Mouse (Mus musculus) embryo, embryonic 10.5 days (tissue): ENCODE data around the gene Polq.
"Not testable (repeated sequence)": the region's sequence is repeated elsewhere in the genome, so short reads cannot be mapped to it uniquely, and the experiment has no call there.

Experiments used
- DNase-seq: peaks from one replicate; pipeline ENCODE4 v3.0.0-alpha.2; 2015; ENCODE audit warnings: low spot score

Polq gene

DNA sequence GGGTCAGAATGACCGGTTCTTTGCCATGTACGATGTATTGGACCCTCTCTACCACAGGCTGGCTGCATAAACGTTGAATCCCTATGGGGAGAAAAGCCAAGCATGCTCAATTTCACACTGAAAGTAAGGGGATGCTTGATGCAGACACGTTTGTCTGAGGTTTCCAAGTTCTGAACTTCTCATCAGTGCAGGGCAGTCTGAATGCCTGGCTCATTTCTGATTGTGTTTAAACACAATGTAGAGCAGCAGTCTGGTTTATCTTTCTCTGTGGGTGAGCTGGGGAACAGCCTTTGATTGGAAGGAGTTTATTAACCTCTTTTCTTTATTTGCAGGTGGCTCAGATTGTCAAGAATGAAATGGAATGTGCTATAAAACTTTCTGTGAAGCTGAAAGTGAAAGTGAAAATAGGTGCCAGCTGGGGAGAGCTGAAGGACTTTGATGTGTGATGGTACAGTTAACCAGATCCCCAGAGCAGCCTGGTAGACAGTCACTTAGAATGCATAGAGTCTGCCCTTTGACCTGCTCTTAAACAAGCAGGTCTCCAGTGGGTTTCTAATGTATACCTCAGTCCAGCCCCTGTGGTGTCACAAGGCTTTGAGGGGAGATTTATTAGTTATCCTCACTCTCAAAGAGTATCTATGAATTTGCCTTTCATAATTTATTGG lies 82.7 kb downstream of the Polq start:
- DNase-seq, result peak; percentile 14

GRCm38 (mm10) chr16:37108763-37109162 lies 97.2 kb downstream of the Polq start:
- no peak for DNase-seq

DNA sequence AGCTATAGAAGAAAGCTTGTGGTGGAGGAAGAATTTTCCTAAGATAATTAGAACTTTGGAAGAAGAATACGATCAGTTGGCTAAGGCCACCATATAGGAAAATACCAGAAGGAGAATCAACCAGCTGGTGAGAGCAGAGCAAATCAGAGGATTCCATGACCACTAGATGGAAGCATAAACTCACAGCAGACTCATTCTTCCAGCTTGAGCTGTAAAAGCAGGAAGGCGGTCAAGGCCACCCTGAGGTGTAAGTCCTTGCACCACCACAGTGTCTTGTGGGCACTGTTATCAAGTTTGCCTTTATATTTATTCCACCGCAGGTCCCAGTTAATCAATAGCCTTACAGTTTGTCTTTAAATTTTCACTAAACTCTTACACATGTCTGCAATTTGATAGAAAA lies 97.7 kb downstream of the Polq start:
- peak; percentile 86 for DNase-seq

DNA sequence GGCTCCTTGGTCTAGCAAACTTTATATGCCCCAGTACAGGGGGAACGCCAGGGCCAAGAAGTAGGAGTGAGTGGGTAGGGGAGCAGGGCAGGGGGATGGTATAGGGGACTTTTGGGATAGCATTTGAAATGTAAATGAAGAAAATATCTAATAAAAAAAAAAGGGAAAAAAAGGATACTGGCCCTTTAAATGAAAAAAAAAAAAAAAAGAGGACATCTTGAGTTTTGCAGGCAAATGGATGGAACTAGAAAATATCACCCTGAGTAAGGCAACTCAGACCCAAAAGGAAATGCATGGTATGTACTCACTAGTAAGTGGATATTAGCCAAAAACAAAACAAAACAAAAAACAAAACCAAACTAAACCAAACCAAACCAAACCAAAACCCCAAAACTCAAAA lies 113.6 kb downstream of the Polq start:
- not testable (repeated sequence) for DNase-seq
